Mouse (Mus musculus) cerebral cortex, adult 2 months (tissue): ENCODE data around the gene Igfbp6.

Source experiments
- WGBS: fragments of 180-500 bp; shearing (Covaris S2); methylation state at CpG from one replicate; pipeline ENCODE4 v1.1.7; 2018; 5-methylcytosine and 5-hydroxymethylcytosine counted together

Igfbp6 gene

GRCm38 (mm10) chr15:102144274-102144711 is at the start of gene Igfbp6:
Gene Igfbp6, plus strand, starts transcription at chr15:102144362.
- WGBS, result 17% methylated on average over 22 of the region's 22 CpGs

- WGBS, result 75% methylated on average over 16 of the region's 16 CpGs
Measured at GRCm38 (mm10) chr15:102094988-102095387, 49.2 kb upstream of the Igfbp6 start.

- WGBS, result 69% methylated on average over 8 of the region's 8 CpGs
Measured at GRCm38 (mm10) chr15:102097147-102097915, 46.8 kb upstream of the Igfbp6 start.

- WGBS, result 40% methylated on average over 5 of the region's 5 CpGs
Measured at GRCm38 (mm10) chr15:102097991-102098555, 46.1 kb upstream of the Igfbp6 start.

- 58% methylated on average over 5 of the region's 5 CpGs for WGBS
Measured at GRCm38 (mm10) chr15:102099260-102099659, 44.9 kb upstream of the Igfbp6 start.

GRCm38 (mm10) chr15:102099771-102100160 is 44.4 kb upstream of the Igfbp6 start:
- WGBS, result 24% methylated on average over 8 of the region's 8 CpGs

GRCm38 (mm10) chr15:102100161-102100981 is 43.8 kb upstream of the Igfbp6 start, which contains the start of gene Tns2:
Gene Tns2, plus strand, starts transcription at chr15:102100413.
- WGBS, result 1% methylated on average over 77 of the region's 82 CpGs

- 36% methylated on average over 10 of the region's 10 CpGs for WGBS
Measured at GRCm38 (mm10) chr15:102100996-102101671, 43.0 kb upstream of the Igfbp6 start.

GRCm38 (mm10) chr15:102101672-102102541 is 42.3 kb upstream of the Igfbp6 start:
- 52% methylated on average over 11 of the region's 11 CpGs for WGBS

GRCm38 (mm10) chr15:102102548-102103121 is 41.5 kb upstream of the Igfbp6 start:
- 52% methylated on average over 6 of the region's 6 CpGs for WGBS

- 31% methylated on average over 14 of the region's 14 CpGs for WGBS
Measured at GRCm38 (mm10) chr15:102103371-102103946, 40.7 kb upstream of the Igfbp6 start.

- WGBS, result 42% methylated on average over 12 of the region's 12 CpGs
Measured at GRCm38 (mm10) chr15:102103947-102104555, 40.1 kb upstream of the Igfbp6 start.

GRCm38 (mm10) chr15:102105360-102105759 is 38.8 kb upstream of the Igfbp6 start:
- 35% methylated on average over 5 of the region's 5 CpGs for WGBS

GRCm38 (mm10) chr15:102105764-102106730 is 38.1 kb upstream of the Igfbp6 start:
- WGBS, result 35% methylated on average over 18 of the region's 18 CpGs

GRCm38 (mm10) chr15:102106754-102107456 is 37.3 kb upstream of the Igfbp6 start:
- 21% methylated on average over 38 of the region's 38 CpGs for WGBS

- 29% methylated on average over 13 of the region's 13 CpGs for WGBS
Measured at GRCm38 (mm10) chr15:102107689-102108573, 36.2 kb upstream of the Igfbp6 start.
